Mouse (Mus musculus) MEL (cell line): ENCODE results near the gene Kpnb1. TPM values are rescaled to one million over a fixed set of nuclear protein-coding genes. Genes with fewer than 3 reads are reported as not detected.

Source experiments
- DNase-seq: peaks from one replicate; pipeline ENCODE4 v3.0.0; 2011; ENCODE audit warnings: low read depth, low spot score
- H3K27ac ChIP-seq: 2 replicates; pipeline ENCODE4 v1.5.1; 2012; ENCODE audit warnings: low read depth, mild to moderate bottlenecking, control low read depth, low read length, moderate library complexity; ENCODE audit not compliant: control insufficient read depth
- H3K27me3 ChIP-seq, 2 experiments: fragments of 150-350 bp in 1 of 2; sonication (generic) in 1 of 2; 2 replicates each; pipeline ENCODE4 v1.6.1; 2012; ENCODE audit warnings: low read length in 2 of 2, mild to moderate bottlenecking in 2 of 2, improper control_type of control experiment in 1 of 2, moderate library complexity in 1 of 2; ENCODE audit not compliant: insufficient read depth in 2 of 2, control insufficient read depth in 1 of 2
- H3K36me3 ChIP-seq, 2 experiments: 2 replicates each; pipeline ENCODE4 v1.6.1; 2012 to 2014; ENCODE audit warnings: low read length in 2 of 2, improper control_type of control experiment in 1 of 2, inconsistent platforms in 1 of 2, mild to moderate bottlenecking in 1 of 2; ENCODE audit not compliant: insufficient read depth in 2 of 2, control insufficient read depth in 1 of 2
- H3K4me1 ChIP-seq, 2 experiments: fragments of 150-350 bp in 1 of 2; sonication (generic) in 1 of 2; 2 replicates each; pipeline ENCODE4 v1.6.1; 2012; ENCODE audit warnings: low read length in 2 of 2, improper control_type of control experiment in 1 of 2, mild to moderate bottlenecking in 1 of 2; ENCODE audit not compliant: insufficient read depth in 2 of 2, control insufficient read depth in 1 of 2
- H3K4me3 ChIP-seq, 2 experiments: fragments of 150-350 bp in 1 of 2; sonication (generic) in 1 of 2; 2 replicates each; pipeline ENCODE4 v1.5.1; 2012; ENCODE audit warnings: low read depth in 2 of 2, low read length in 2 of 2, mild to moderate bottlenecking in 2 of 2, moderate library complexity in 2 of 2, control low read depth in 1 of 2, improper control_type of control experiment in 1 of 2; ENCODE audit not compliant: control insufficient read depth in 1 of 2, insufficient read depth in 1 of 2
- H3K79me2 ChIP-seq: 2 replicates; pipeline ENCODE4 v1.6.1; 2012; ENCODE audit warnings: mild to moderate bottlenecking, low read length, moderate library complexity; ENCODE audit not compliant: control insufficient read depth, poor library complexity, insufficient read depth
- H3K9ac ChIP-seq: 2 replicates; pipeline ENCODE4 v1.6.1; 2012; ENCODE audit warnings: low read depth, mild to moderate bottlenecking, control low read depth, low read length, moderate library complexity; ENCODE audit not compliant: control insufficient read depth, poor library complexity, severe bottlenecking
- H3K9me3 ChIP-seq: fragments of 150-350 bp; sonication (generic); replicated peaks from 2 replicates; pipeline ENCODE4 v1.6.1; 2012; ENCODE audit warnings: mild to moderate bottlenecking, low read length, improper control_type of control experiment, moderate library complexity; ENCODE audit not compliant: insufficient read depth
- BHLHE40 ChIP-seq: IDR thresholded peaks from 2 replicates; pipeline ENCODE4 v1.6.1; 2012; ENCODE audit warnings: low read depth, mild to moderate bottlenecking, inconsistent platforms, low read length, improper control_type of control experiment, borderline replicate concordance
- CHD1 ChIP-seq: IDR thresholded peaks from 2 replicates; pipeline ENCODE4 v1.6.1; 2012; ENCODE audit warnings: low read depth, mild to moderate bottlenecking, inconsistent platforms, low read length, improper control_type of control experiment
- CHD2 ChIP-seq: IDR thresholded peaks from 2 replicates; pipeline ENCODE4 v1.6.1; 2011; ENCODE audit warnings: low read length, improper control_type of control experiment
- CTCF ChIP-seq, 3 experiments: IDR thresholded peaks in 2 of 3; conservative IDR thresholded peaks in 1 of 3; 2 replicates each; pipeline ENCODE4 v1.5.1; 2011 to 2012; ENCODE audit warnings: low read length in 3 of 3, low read depth in 2 of 3, mild to moderate bottlenecking in 2 of 3, improper control_type of control experiment in 1 of 3, inconsistent platforms in 1 of 3, mixed read lengths in 1 of 3, moderate library complexity in 1 of 3; ENCODE audit not compliant: control insufficient read depth in 1 of 3, insufficient read depth in 1 of 3, poor library complexity in 1 of 3, severe bottlenecking in 1 of 3
- ELF1 ChIP-seq: IDR thresholded peaks from 2 replicates; pipeline ENCODE4 v1.6.1; 2014; ENCODE audit warnings: low read depth, mild to moderate bottlenecking, inconsistent platforms, low read length, improper control_type of control experiment, moderate library complexity
- EP300 ChIP-seq, 2 experiments: IDR thresholded peaks; 2 replicates each; pipeline ENCODE4 v1.6.1; 2011; ENCODE audit warnings: improper control_type of control experiment in 2 of 2, low read length in 2 of 2, low read depth in 1 of 2, mild to moderate bottlenecking in 1 of 2
- ETS1 ChIP-seq: IDR thresholded peaks from 2 replicates; pipeline ENCODE4 v1.6.1; 2012; ENCODE audit warnings: low read depth, mild to moderate bottlenecking, inconsistent platforms, low read length, improper control_type of control experiment, moderate library complexity
- GABPA ChIP-seq: IDR thresholded peaks from 2 replicates; pipeline ENCODE4 v1.6.1; 2012; ENCODE audit warnings: low read depth, mild to moderate bottlenecking, inconsistent platforms, low read length, improper control_type of control experiment, moderate library complexity
- GATA1 ChIP-seq: IDR thresholded peaks from 2 replicates; pipeline ENCODE4 v1.6.1; 2011; ENCODE audit warnings: low read depth, low read length, improper control_type of control experiment
- HCFC1 ChIP-seq: IDR thresholded peaks from 2 replicates; pipeline ENCODE4 v1.6.1; 2012; ENCODE audit warnings: low read depth, mild to moderate bottlenecking, inconsistent platforms, low read length, improper control_type of control experiment, moderate library complexity
- MAX ChIP-seq: IDR thresholded peaks from 2 replicates; pipeline ENCODE4 v1.6.1; 2011; ENCODE audit warnings: low read length, improper control_type of control experiment
- MAZ ChIP-seq: IDR thresholded peaks from 2 replicates; pipeline ENCODE4 v1.6.1; 2012; ENCODE audit warnings: low read depth, mild to moderate bottlenecking, inconsistent platforms, low read length, improper control_type of control experiment
- MYB ChIP-seq: IDR thresholded peaks from 2 replicates; pipeline ENCODE4 v1.6.1; 2011; ENCODE audit warnings: mild to moderate bottlenecking, low read depth, low read length, improper control_type of control experiment
- MYC ChIP-seq: IDR thresholded peaks from 2 replicates; pipeline ENCODE4 v1.6.1; 2011; ENCODE audit warnings: low read depth, mild to moderate bottlenecking, low read length, improper control_type of control experiment, moderate library complexity
- NELFE ChIP-seq: IDR thresholded peaks from 2 replicates; pipeline ENCODE4 v1.6.1; 2011; ENCODE audit warnings: low read depth, low read length, improper control_type of control experiment
- NRF1 ChIP-seq: IDR thresholded peaks from 2 replicates; pipeline ENCODE4 v1.6.1; 2014; ENCODE audit warnings: low read depth, mild to moderate bottlenecking, inconsistent platforms, low read length, improper control_type of control experiment, moderate library complexity; ENCODE audit not compliant: poor library complexity, insufficient read depth, severe bottlenecking
- POLR2A ChIP-seq, 2 experiments: IDR thresholded peaks; 2 replicates each; pipeline ENCODE4 v1.6.1; 2011 to 2012; ENCODE audit warnings: low read length in 2 of 2, mild to moderate bottlenecking in 2 of 2, control low read depth in 1 of 2, improper control_type of control experiment in 1 of 2, low read depth in 1 of 2, moderate library complexity in 1 of 2; ENCODE audit not compliant: control insufficient read depth in 1 of 2, insufficient read depth in 1 of 2, poor library complexity in 1 of 2
- POLR2AphosphoS2 ChIP-seq: IDR thresholded peaks from 2 replicates; pipeline ENCODE4 v1.6.1; 2011; ENCODE audit warnings: low read length, improper control_type of control experiment
- POLR2AphosphoS5 ChIP-seq: IDR thresholded peaks from 2 replicates; pipeline ENCODE4 v1.6.1; 2012; ENCODE audit warnings: low read depth, borderline replicate concordance, mild to moderate bottlenecking, inconsistent platforms, low read length, moderate library complexity, mixed read lengths
- SIN3A ChIP-seq: IDR thresholded peaks from 2 replicates; pipeline ENCODE4 v1.6.1; 2012; ENCODE audit warnings: low read length, improper control_type of control experiment, inconsistent platforms
- SMC3 ChIP-seq: IDR thresholded peaks from 2 replicates; pipeline ENCODE4 v1.6.1; 2011; ENCODE audit warnings: low read depth, low read length, improper control_type of control experiment
- TAL1 ChIP-seq: IDR thresholded peaks from 2 replicates; pipeline ENCODE4 v1.6.1; 2012; ENCODE audit warnings: mild to moderate bottlenecking, inconsistent platforms, low read length, moderate library complexity, mixed read lengths
- TCF12 ChIP-seq: IDR thresholded peaks from 2 replicates; pipeline ENCODE4 v1.6.1; 2014; ENCODE audit warnings: low read depth, mild to moderate bottlenecking, inconsistent platforms, low read length, improper control_type of control experiment, moderate library complexity
- UBTF ChIP-seq: IDR thresholded peaks from 2 replicates; pipeline ENCODE4 v1.6.1; 2012; ENCODE audit warnings: low read depth, mild to moderate bottlenecking, inconsistent platforms, low read length, improper control_type of control experiment, moderate library complexity, borderline replicate concordance; ENCODE audit not compliant: insufficient read depth
- USF1 ChIP-seq: IDR thresholded peaks from 2 replicates; pipeline ENCODE4 v1.6.1; 2014; ENCODE audit warnings: low read depth, mild to moderate bottlenecking, inconsistent platforms, low read length, improper control_type of control experiment, moderate library complexity
- USF2 ChIP-seq, 2 experiments: IDR thresholded peaks; 2 replicates each; pipeline ENCODE4 v1.6.1; 2011 to 2012; ENCODE audit warnings: improper control_type of control experiment in 2 of 2, low read length in 2 of 2, borderline replicate concordance in 1 of 2, inconsistent platforms in 1 of 2, low read depth in 1 of 2, mild to moderate bottlenecking in 1 of 2; ENCODE audit not compliant: insufficient read depth in 1 of 2
- ZC3H11A ChIP-seq: IDR thresholded peaks from 2 replicates; pipeline ENCODE4 v1.6.1; 2012; ENCODE audit warnings: low read depth, mild to moderate bottlenecking, inconsistent platforms, low read length, improper control_type of control experiment
- ZKSCAN1 ChIP-seq: IDR thresholded peaks from 2 replicates; pipeline ENCODE4 v1.6.1; 2012; ENCODE audit warnings: low read depth, mild to moderate bottlenecking, inconsistent platforms, low read length, improper control_type of control experiment, moderate library complexity
- ZMIZ1 ChIP-seq: IDR thresholded peaks from 2 replicates; pipeline ENCODE4 v1.6.1; 2012; ENCODE audit warnings: low read depth, mild to moderate bottlenecking, inconsistent platforms, low read length, improper control_type of control experiment, moderate library complexity
- ZNF384 ChIP-seq: IDR thresholded peaks from 2 replicates; pipeline ENCODE4 v1.6.1; 2012; ENCODE audit warnings: low read depth, mild to moderate bottlenecking, inconsistent platforms, low read length, improper control_type of control experiment
- polyA plus RNA-seq, 2 experiments: library from polyadenylated mRNA; stranded (reverse) in 1 of 2; unstranded in 1 of 2; fragments of >175 nt in 1 of 2; fragments of >200 nt in 1 of 2; gene quantifications; 2 replicates each; pipeline versions ENCODE4 v1.2.1 to v1.2.4; 2012; ENCODE audit warnings: low replicate concordance in 2 of 2, low read depth in 1 of 2; ENCODE audit not compliant: insufficient read length in 2 of 2, insufficient read depth in 1 of 2, missing spikeins in 1 of 2
- total RNA-seq: library from RNA; depleted of rRNA; stranded (reverse); fragments of 300-350 nt; gene quantifications from 2 replicates; pipeline ENCODE4 v1.2.3, GENCODE M21; 2012

Kpnb1 gene
- total and polyA plus RNA-seq, 3 experiments: 237 to 463 (median 275) TPM

GRCm38 (mm10) chr11:97186947-97187763 is 526 bp downstream of the Kpnb1 start (continued):
- TF ChIP-seq GABPA (no peak), ZNF384 (no peak), MYC (peak; percentile 98), ZC3H11A (no peak)

DNA sequence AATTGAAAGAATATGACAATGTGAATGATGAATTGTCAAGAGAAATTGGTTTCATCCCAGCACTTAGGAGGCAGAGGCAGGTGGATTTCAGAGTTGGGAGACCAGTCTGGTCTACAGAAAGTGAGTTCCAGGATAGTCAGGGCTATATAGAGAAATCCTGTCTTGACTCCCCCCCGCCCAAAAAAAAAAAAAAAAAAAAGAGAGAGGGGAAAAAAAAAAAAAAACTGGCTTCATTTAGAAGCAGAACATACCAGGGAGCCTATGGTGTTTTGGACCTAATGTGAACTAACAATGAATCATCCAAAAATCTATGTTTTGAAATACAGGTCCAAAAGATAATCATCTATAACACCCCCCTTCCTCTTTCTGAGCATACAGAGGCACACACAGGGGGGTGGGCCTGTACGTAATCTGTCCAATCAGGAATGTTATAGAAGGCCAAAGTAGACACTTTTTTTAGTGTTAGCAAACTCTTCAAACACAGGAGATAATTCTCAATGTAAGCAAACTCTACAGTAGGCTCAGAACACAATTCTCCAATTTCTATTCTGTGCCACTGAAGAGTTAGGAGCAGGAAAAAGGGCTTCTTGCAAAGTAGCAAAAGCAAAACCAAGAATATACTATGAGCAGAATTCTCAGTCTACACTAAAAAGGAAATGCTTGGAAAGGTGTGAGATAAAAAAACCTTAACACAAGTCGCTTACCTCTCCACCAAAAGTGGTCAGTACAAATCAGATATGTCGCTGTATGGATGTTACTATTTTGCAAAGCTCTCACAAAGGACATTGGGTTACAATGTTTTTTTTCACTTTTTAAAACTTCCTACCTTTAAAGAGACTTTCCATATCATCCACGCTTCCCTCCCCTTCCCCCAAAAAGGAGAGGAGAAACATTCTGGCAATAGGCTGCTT is 1.7 kb downstream of the Kpnb1 start:
- H3K27me3 ChIP-seq: no peaks in the 10 kb centered on the region
- H3K27ac ChIP-seq: peak overlapping the region; percentile 90
- H3K4me1 ChIP-seq: peaks cover 5 to 19% of the 10 kb centered on the region in 2 experiments
- peak; percentile 84 for DNase-seq
- peak overlapping the region; percentile 88 to 90 for H3K4me3 ChIP-seq
- H3K9me3 ChIP-seq: no peaks in the 10 kb centered on the region
- peaks cover 41 to 60% of the 10 kb centered on the region in 2 experiments for H3K36me3 ChIP-seq
- H3K9ac ChIP-seq: peak overlapping the region; percentile 95
- peaks cover 60% of the 10 kb centered on the region for H3K79me2 ChIP-seq
- TF ChIP-seq NELFE: peak; percentile 44; the same call in 1 of the 2 replicates
- TF ChIP-seq SMC3: no peak
- no peak for TF ChIP-seq GABPA
- TF ChIP-seq GATA1: peak; percentile 78
- TF ChIP-seq UBTF: no peak
- TF ChIP-seq ZNF384: peak; percentile 87
- no peak for TF ChIP-seq NRF1
- TF ChIP-seq USF1: no peak
- no peak for TF ChIP-seq ZMIZ1
- no peak for TF ChIP-seq HCFC1
- TF ChIP-seq SIN3A: peak; percentile 69
- no peak for TF ChIP-seq MAZ
- peak in 1 of 2 experiments; percentile 31; a peak in 1 of 4 replicates for TF ChIP-seq POLR2A (IDR thresholded peaks at IDR 0.05; ENCODE audit: control insufficient read depth in 1 of 2, insufficient read depth in 1 of 2, low read depth in 1 of 2, low read length in 2 of 2, poor library complexity in 1 of 2)
- TF ChIP-seq MYC: 0 out of 2 replicates have a peak, but pooled peaks have one; percentile 48
- TF ChIP-seq EP300 (IDR thresholded peaks at IDR 0.05; ENCODE audit: low read depth in 1 of 2, low read length in 2 of 2): peak in 1 of 2 experiments; percentile 37; a peak in 2 of 4 replicates
- no peak for TF ChIP-seq BHLHE40
- TF ChIP-seq TAL1: no peak
- TF ChIP-seq ZC3H11A: no peak
- no peak for TF ChIP-seq ELF1
- peak; percentile 48 for TF ChIP-seq ETS1
- TF ChIP-seq CHD1: peak; percentile 92; the same call in 1 of the 2 replicates
- TF ChIP-seq POLR2AphosphoS2: no peak
- TF ChIP-seq MAX: no peak
- TF ChIP-seq TCF12: no peak
- TF ChIP-seq USF2 (IDR thresholded peaks at IDR 0.05; ENCODE audit: borderline replicate concordance in 1 of 2, insufficient read depth in 1 of 2, low read depth in 1 of 2, low read length in 2 of 2): no peak
- no peak for TF ChIP-seq MYB
- no peak for TF ChIP-seq CTCF (IDR thresholded peaks at IDR 0.05 in 2 of 3, conservative IDR thresholded peaks at IDR 0.05 in 1 of 3; ENCODE audit: control insufficient read depth in 1 of 3, insufficient read depth in 1 of 3, low read depth in 2 of 3, low read length in 3 of 3, poor library complexity in 1 of 3, severe bottlenecking in 1 of 3)
- TF ChIP-seq POLR2AphosphoS5: no peak
- TF ChIP-seq CHD2: no peak
- 0 out of 2 replicates have a peak, but pooled peaks have one; percentile 50 for TF ChIP-seq ZKSCAN1
